Comparison of ENCODE assay signal across 26 mouse cellular contexts in the genomic region with DNA sequence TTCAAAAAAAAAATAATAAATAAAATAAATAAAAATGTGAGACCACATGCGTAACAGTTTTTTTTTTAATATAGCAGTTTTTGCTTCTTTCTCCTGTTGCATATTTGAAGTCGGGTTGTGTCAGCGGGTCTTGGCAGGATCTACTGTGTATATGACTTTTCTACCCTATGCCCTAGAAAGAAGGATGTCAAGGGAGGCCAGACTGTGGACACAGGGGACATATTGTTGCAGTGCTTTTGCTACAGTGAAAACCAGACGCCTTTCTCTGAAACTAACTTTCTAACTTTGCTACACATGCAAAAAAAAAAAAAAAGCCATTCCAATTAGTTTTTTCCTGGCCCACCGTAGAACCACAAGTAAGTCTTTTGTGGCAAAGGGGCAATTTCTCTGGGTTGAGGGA.
"Had no signal": no experiment of that assay in that cellular context is flagged by ENCODE, and none has a peak within 500 bp of the region (broad histone marks: within the 10 kb centered on the region; RNA-seq: fewer than 3 reads in every experiment).

No protein-coding gene starts in this region.

- DNase-seq: gastrocnemius, adult 2 months; gastrocnemius, postnatal 10 days; gastrocnemius, postnatal 25 days; heart, adult 2 months; heart, postnatal 4 days; kidney, adult 18-20 months; kidney, adult 8-10 months; kidney, postnatal 10 days; kidney, postnatal 25 days; kidney, postnatal 4 days; liver had no signal

- H3K36me3 ChIP-seq: heart, embryonic 13.5 days; heart, embryonic 15.5 days; hindbrain, embryonic 10.5 days; hindbrain, embryonic 12.5 days; intestine, embryonic 15.5 days; limb, embryonic 10.5 days; limb, embryonic 12.5 days had no signal

- H3K4me1 ChIP-seq: heart, embryonic 13.5 days; heart, embryonic 15.5 days; hindbrain, embryonic 10.5 days; hindbrain, embryonic 12.5 days; intestine, embryonic 15.5 days; limb, embryonic 10.5 days; limb, embryonic 12.5 days had no signal

- H3K9me3 ChIP-seq: heart, embryonic 13.5 days; heart, embryonic 15.5 days; hindbrain, embryonic 10.5 days; hindbrain, embryonic 12.5 days; intestine, embryonic 15.5 days; limb, embryonic 10.5 days; limb, embryonic 12.5 days had no signal

- H3K4me2 ChIP-seq: heart, embryonic 11.5 days; heart, embryonic 13.5 days; heart, embryonic 15.5 days; hindbrain, embryonic 12.5 days; hindbrain, embryonic 14.5 days; intestine, embryonic 15.5 days; limb, embryonic 12.5 days; liver, embryonic 11.5 days had no signal

- H3K27ac ChIP-seq: gastrocnemius, adult 2 months; heart, adult 2 months; heart, embryonic 13.5 days; heart, embryonic 15.5 days; hindbrain, embryonic 10.5 days; hindbrain, embryonic 12.5 days; hindbrain, embryonic 14.5 days; intestine, embryonic 15.5 days; left cerebral cortex, adult 2 months; limb, embryonic 10.5 days; limb, embryonic 12.5 days had no signal

- H3K4me3 ChIP-seq: gastrocnemius, adult 2 months; heart, adult 2 months; heart, embryonic 13.5 days; heart, embryonic 15.5 days; hindbrain, embryonic 10.5 days; hindbrain, embryonic 12.5 days; intestine, embryonic 15.5 days; layer of hippocampus, adult 2 months; left cerebral cortex, adult 2 months; limb, embryonic 10.5 days; limb, embryonic 12.5 days had no signal

- H3K9ac ChIP-seq: heart, embryonic 13.5 days; heart, embryonic 15.5 days; hindbrain, embryonic 12.5 days; hindbrain, embryonic 14.5 days; intestine, embryonic 15.5 days; limb, embryonic 12.5 days had no signal

- ATAC-seq: hindbrain, embryonic 16.5 days; inflammation-experienced regulatory T-cells, adult 6 months; intestine, embryonic 15.5 days; intestine, postnatal 0 days had no signal

- H3K27me3 ChIP-seq: heart, embryonic 13.5 days; heart, embryonic 15.5 days; hindbrain, embryonic 12.5 days; intestine, embryonic 15.5 days; limb, embryonic 12.5 days had no signal
